In genomic region chr12:112263283-112264056, GRCm38 (mm10) we compare ENCODE assay signal across 12 mouse cellular contexts.
DNase-seq lines count a peak whose midpoint lies in the region; ATAC-seq and TF ChIP-seq lines count a peak whose summit lies in the region.
"Had no signal": no experiment of that assay in that cellular context is flagged by ENCODE, and none has a peak within 500 bp of the region (broad histone marks: within the 10 kb centered on the region; RNA-seq: fewer than 3 reads in every experiment).

No protein-coding gene starts in this region.

- no peaks in the 10 kb centered on the region for H3K36me3 ChIP-seq in forebrain, embryonic 13.5 days (ENCODE audit: poor library complexity, severe bottlenecking)
- H3K36me3 ChIP-seq in forebrain, embryonic 11.5 days (ENCODE audit: control insufficient read depth, insufficient read depth, low read length) = no peaks in the 10 kb centered on the region
- H3K36me3 ChIP-seq in forebrain, embryonic 15.5 days = no peaks in the 10 kb centered on the region
- no peaks in the 10 kb centered on the region for H3K36me3 ChIP-seq in liver, postnatal 0 days (replicated peaks; ENCODE audit: insufficient read depth, low read length)
- H3K36me3 ChIP-seq: embryonic facial prominence, embryonic 15.5 days had no signal

- no peak overlapping the region for H3K4me3 ChIP-seq in forebrain, embryonic 13.5 days
- no peak overlapping the region for H3K4me3 ChIP-seq in forebrain, embryonic 11.5 days (ENCODE audit: low read depth, low read length)
- no peak overlapping the region for H3K4me3 ChIP-seq in forebrain, embryonic 15.5 days
- H3K4me3 ChIP-seq in liver, postnatal 0 days (ENCODE audit: low read depth, low read length) = no peak overlapping the region
- H3K4me3 ChIP-seq: embryonic facial prominence, embryonic 15.5 days had no signal

- WGBS in forebrain, embryonic 13.5 days = 72% methylated on average over 14 of the region's 14 CpGs
- WGBS in forebrain, embryonic 11.5 days = 88% methylated on average over 14 of the region's 14 CpGs
- WGBS in forebrain, embryonic 15.5 days = 48% methylated on average over 14 of the region's 14 CpGs
- 74% methylated on average over 14 of the region's 14 CpGs for WGBS in liver, postnatal 0 days (ENCODE audit: insufficient replicate concordance)

- 0 out of 2 replicates have a peak, but pooled peaks cover 6% of the 10 kb centered on the region for H3K27me3 ChIP-seq in forebrain, embryonic 13.5 days
- H3K27me3 ChIP-seq in forebrain, embryonic 11.5 days (ENCODE audit: control insufficient read depth, insufficient read depth, low read length) = no peaks in the 10 kb centered on the region
- no peaks in the 10 kb centered on the region for H3K27me3 ChIP-seq in forebrain, embryonic 15.5 days
- H3K27me3 ChIP-seq in liver, postnatal 0 days (ENCODE audit: insufficient read depth, low read length) = no peaks in the 10 kb centered on the region
- H3K27me3 ChIP-seq: embryonic facial prominence, embryonic 15.5 days had no signal

- peaks cover 23% of the 10 kb centered on the region for H3K4me1 ChIP-seq in forebrain, embryonic 13.5 days
- no peaks in the 10 kb centered on the region for H3K4me1 ChIP-seq in forebrain, embryonic 11.5 days (replicated peaks; ENCODE audit: control insufficient read depth, insufficient read depth, low read length)
- peaks cover 33% of the 10 kb centered on the region for H3K4me1 ChIP-seq in forebrain, embryonic 15.5 days
- H3K4me1 ChIP-seq in liver, postnatal 0 days (ENCODE audit: insufficient read depth) = no peaks in the 10 kb centered on the region

- peak; percentile 85 for ATAC-seq in forebrain, embryonic 13.5 days
- ATAC-seq in forebrain, embryonic 11.5 days (replicated peaks; ENCODE audit: low FRiP score) = no peak
- peak; percentile 92 for ATAC-seq in forebrain, embryonic 15.5 days (replicated peaks)
- no peak for ATAC-seq in megakaryocyte, adult 5-6 weeks (ENCODE audit: poor library complexity, severe bottlenecking)
- ATAC-seq in liver, postnatal 0 days = no peak

- H3K9ac ChIP-seq in forebrain, embryonic 13.5 days = no peak overlapping the region
- no peak overlapping the region for H3K9ac ChIP-seq in forebrain, embryonic 11.5 days (ENCODE audit: low read length)
- H3K9ac ChIP-seq in forebrain, embryonic 15.5 days (replicated peaks) = no peak overlapping the region
- no peak overlapping the region for H3K9ac ChIP-seq in liver, postnatal 0 days (replicated peaks)
- H3K9ac ChIP-seq: embryonic facial prominence, embryonic 15.5 days had no signal

- peak overlapping the region; percentile 67 for H3K27ac ChIP-seq in forebrain, embryonic 13.5 days
- H3K27ac ChIP-seq in forebrain, embryonic 11.5 days (ENCODE audit: low read depth, low read length) = no peak overlapping the region
- H3K27ac ChIP-seq in forebrain, embryonic 15.5 days (replicated peaks) = peak overlapping the region; percentile 93
- H3K27ac ChIP-seq in liver, postnatal 0 days (ENCODE audit: low read depth) = no peak overlapping the region
- H3K27ac ChIP-seq: embryonic facial prominence, embryonic 15.5 days had no signal

- no peak for DNase-seq in forebrain, embryonic 11.5 days (ENCODE audit: low spot score)
- peak; percentile 47 for DNase-seq in adrenal gland, postnatal 25 days
- peak; percentile 89 to 91 for DNase-seq in layer of hippocampus, postnatal 10 days (ENCODE audit: low spot score in 2 of 2)
- DNase-seq in urinary bladder, postnatal 25 days (ENCODE audit: low spot score) = no peak
- DNase-seq in liver, postnatal 0 days = no peak
- DNase-seq: kidney, adult 18-20 months; lung, adult 2 months; thymus, postnatal 14 days had no signal

- TF ChIP-seq CTCF in liver, postnatal 0 days (IDR thresholded peaks at IDR 0.05; ENCODE audit: low read depth) = no peak

- H3K4me2 ChIP-seq in forebrain, embryonic 13.5 days = no peak overlapping the region
- no peak overlapping the region for H3K4me2 ChIP-seq in forebrain, embryonic 11.5 days (ENCODE audit: low read depth, low read length, severe bottlenecking)
- H3K4me2 ChIP-seq in forebrain, embryonic 15.5 days (replicated peaks) = peak overlapping the region; percentile 27
- H3K4me2 ChIP-seq in liver, postnatal 0 days (ENCODE audit: low read depth, low read length) = no peak overlapping the region
- H3K4me2 ChIP-seq: embryonic facial prominence, embryonic 15.5 days had no signal

- no peak for TF ChIP-seq EP300 in liver, postnatal 0 days (IDR thresholded peaks at IDR 0.05; ENCODE audit: low read depth)

- no peaks in the 10 kb centered on the region for H3K9me3 ChIP-seq in forebrain, embryonic 13.5 days (replicated peaks)
- no peaks in the 10 kb centered on the region for H3K9me3 ChIP-seq in forebrain, embryonic 11.5 days (ENCODE audit: control insufficient read depth, low read length)
- H3K9me3 ChIP-seq in forebrain, embryonic 15.5 days = no peaks in the 10 kb centered on the region
- H3K9me3 ChIP-seq in liver, postnatal 0 days (ENCODE audit: low read length) = no peaks in the 10 kb centered on the region
- H3K9me3 ChIP-seq: embryonic facial prominence, embryonic 15.5 days had no signal

Comparison
In these comparisons a context has a peak if more than half of its experiments do, and no peak if none do; other contexts are left out.
1. ATAC-seq: peak in forebrain, embryonic 13.5 days (single experiment) and forebrain, embryonic 15.5 days (single experiment); none in forebrain, embryonic 11.5 days (single experiment), megakaryocyte, adult 5-6 weeks (single experiment) and liver, postnatal 0 days (single experiment).
2. H3K27ac ChIP-seq: peak in forebrain, embryonic 13.5 days (single experiment) and forebrain, embryonic 15.5 days (single experiment); none in forebrain, embryonic 11.5 days (single experiment) and liver, postnatal 0 days (single experiment).
3. DNase-seq: peak in adrenal gland, postnatal 25 days (single experiment) and layer of hippocampus, postnatal 10 days (2 of 2); none in forebrain, embryonic 11.5 days (single experiment), urinary bladder, postnatal 25 days (single experiment) and liver, postnatal 0 days (single experiment).